Mouse (Mus musculus): ENCODE results near the gene Dkk2. TPM values are rescaled to one million over a fixed set of nuclear protein-coding genes. Genes with fewer than 3 reads are reported as not detected.
A peak's percentile ranks its signal among the peaks of the same experiment; 100 is the strongest.
"Not testable (repeated sequence)": the region's sequence is repeated elsewhere in the genome, so short reads cannot be mapped to it uniquely, and the experiment has no call there.

Dkk2 gene
- total RNA-seq (2018; cell fraction: chromatin; rRNA removed), result 1 to 10 TPM in 1 of 26 experiments, under 1 TPM in 10, not detected in 15; 0.12 to 1.5 (median 0.27) TPM
- 1 to 10 TPM in 1 of 26 experiments, under 1 TPM in 12, not detected in 13; 0.14 to 1.0 (median 0.58) TPM for total RNA-seq (2018; cell fraction: cytosol; rRNA removed)
- total RNA-seq (2018; cell fraction: nucleus; rRNA removed), result 1 to 10 TPM in 2 of 26 experiments, under 1 TPM in 11, not detected in 13; 0.30 to 1.2 (median 0.64) TPM
- 0.14 to 1.3 TPM (median 0.55 TPM) in 3 replicates for polyA plus RNA-seq (2018)

GRCm38 (mm10) chr3:132085112-132085822 lies at the start of gene Dkk2:
Gene Dkk2, plus strand, starts transcription at chr3:132085292.
- Histone ChIP-seq H3K4me3 (ENCODE audit: inconsistent target) (peak within 1 kb of the TSS; percentile 27), H3K36me3 (ENCODE audit: inconsistent target) (no peaks in the 10 kb centered on the region), H3K27ac (no peak within 1 kb of the TSS), H3K79me2 (ENCODE audit: inconsistent target) (no peaks in the 10 kb centered on the region)
- WGBS (ENCODE audit: missing documents), result 3% methylated on average over 33 of the region's 33 CpGs

- Histone ChIP-seq H3K4me3 (ENCODE audit: inconsistent target) (no peak overlapping the region), H3K36me3 (ENCODE audit: inconsistent target) (no peaks in the 10 kb centered on the region), H3K27ac (no peak overlapping the region), H3K79me2 (ENCODE audit: inconsistent target) (no peaks in the 10 kb centered on the region)
- 74% methylated on average over 2 of the region's 2 CpGs for WGBS (ENCODE audit: missing documents)
These were observed 48.4 kb upstream of the Dkk2 start for GRCm38 (mm10) chr3:132036704-132037103.

- WGBS (ENCODE audit: missing documents), result 5% methylated on average over 10 of the region's 10 CpGs
- H3K4me3 ChIP-seq (ENCODE audit: inconsistent target), result no peak overlapping the region
- no peaks in the 10 kb centered on the region for H3K79me2 ChIP-seq (ENCODE audit: inconsistent target)
- H3K36me3 ChIP-seq (ENCODE audit: inconsistent target), result no peaks in the 10 kb centered on the region
- H3K27ac ChIP-seq, result no peak overlapping the region
These were observed 47.4 kb upstream of the Dkk2 start for GRCm38 (mm10) chr3:132037670-132038069.

- no peaks in the 10 kb centered on the region for H3K79me2 ChIP-seq (ENCODE audit: inconsistent target)
- no peaks in the 10 kb centered on the region for H3K36me3 ChIP-seq (ENCODE audit: inconsistent target)
- H3K27ac ChIP-seq, result no peak overlapping the region
- WGBS (ENCODE audit: missing documents), result 100% methylated on average over 3 of the region's 3 CpGs
- H3K4me3 ChIP-seq (ENCODE audit: inconsistent target), result no peak overlapping the region
These were observed 45.0 kb upstream of the Dkk2 start for GRCm38 (mm10) chr3:132040066-132040465.

- no peaks in the 10 kb centered on the region for H3K36me3 ChIP-seq (ENCODE audit: inconsistent target)
- 15% methylated on average over 8 of the region's 8 CpGs for WGBS (ENCODE audit: missing documents)
- H3K4me3 ChIP-seq (ENCODE audit: inconsistent target), result no peak overlapping the region
- peak overlapping the region; percentile 55 for H3K27ac ChIP-seq
- no peaks in the 10 kb centered on the region for H3K79me2 ChIP-seq (ENCODE audit: inconsistent target)
These were observed 34.1 kb upstream of the Dkk2 start for GRCm38 (mm10) chr3:132050884-132051457.

GRCm38 (mm10) chr3:132062816-132063215 lies 22.3 kb upstream of the Dkk2 start:
- H3K79me2 ChIP-seq (ENCODE audit: inconsistent target); H3K27ac ChIP-seq; H3K4me3 ChIP-seq (ENCODE audit: inconsistent target); H3K36me3 ChIP-seq (ENCODE audit: inconsistent target): not testable (repeated sequence)
- 100% methylated on average over 1 of the region's 1 CpGs for WGBS (ENCODE audit: missing documents)

GRCm38 (mm10) chr3:132063374-132063773 lies 21.7 kb upstream of the Dkk2 start:
- Histone ChIP-seq H3K36me3 (ENCODE audit: inconsistent target) (no peaks in the 10 kb centered on the region), H3K79me2 (ENCODE audit: inconsistent target) (no peaks in the 10 kb centered on the region), H3K4me3 (ENCODE audit: inconsistent target) (no peak overlapping the region), H3K27ac (peak overlapping the region; percentile 56)
- 100% methylated on average over 3 of the region's 3 CpGs for WGBS (ENCODE audit: missing documents)

GRCm38 (mm10) chr3:132063966-132064365 lies 21.1 kb upstream of the Dkk2 start:
- WGBS (ENCODE audit: missing documents), result 29% methylated on average over 4 of the region's 4 CpGs
- no peak overlapping the region for H3K4me3 ChIP-seq (ENCODE audit: inconsistent target)
- H3K36me3 ChIP-seq (ENCODE audit: inconsistent target), result no peaks in the 10 kb centered on the region
- peak overlapping the region; percentile 56 for H3K27ac ChIP-seq
- H3K79me2 ChIP-seq (ENCODE audit: inconsistent target), result no peaks in the 10 kb centered on the region

GRCm38 (mm10) chr3:132064920-132065319 lies 20.2 kb upstream of the Dkk2 start:
- no peaks in the 10 kb centered on the region for H3K36me3 ChIP-seq (ENCODE audit: inconsistent target)
- no peaks in the 10 kb centered on the region for H3K79me2 ChIP-seq (ENCODE audit: inconsistent target)
- peak overlapping the region; percentile 56 for H3K27ac ChIP-seq
- 29% methylated on average over 1 of the region's 1 CpGs for WGBS (ENCODE audit: missing documents)
- H3K4me3 ChIP-seq (ENCODE audit: inconsistent target), result no peak overlapping the region

- H3K27ac ChIP-seq, result no peak overlapping the region
- no peaks in the 10 kb centered on the region for H3K79me2 ChIP-seq (ENCODE audit: inconsistent target)
- no peaks in the 10 kb centered on the region for H3K36me3 ChIP-seq (ENCODE audit: inconsistent target)
- WGBS (ENCODE audit: missing documents), result 60% methylated on average over 2 of the region's 2 CpGs
- H3K4me3 ChIP-seq (ENCODE audit: inconsistent target), result no peak overlapping the region
These were observed 14.1 kb upstream of the Dkk2 start for GRCm38 (mm10) chr3:132070949-132071348.

- no peaks in the 10 kb centered on the region for H3K79me2 ChIP-seq (ENCODE audit: inconsistent target)
- 14% methylated on average over 13 of the region's 13 CpGs for WGBS (ENCODE audit: missing documents)
- no peak overlapping the region for H3K4me3 ChIP-seq (ENCODE audit: inconsistent target)
- no peaks in the 10 kb centered on the region for H3K36me3 ChIP-seq (ENCODE audit: inconsistent target)
- no peak overlapping the region for H3K27ac ChIP-seq
These were observed 1.1 kb upstream of the Dkk2 start for GRCm38 (mm10) chr3:132084018-132084417.

- Histone ChIP-seq H3K4me3 (ENCODE audit: inconsistent target) (no peak overlapping the region), H3K27ac (no peak overlapping the region), H3K79me2 (ENCODE audit: inconsistent target) (no peaks in the 10 kb centered on the region), H3K36me3 (ENCODE audit: inconsistent target) (no peaks in the 10 kb centered on the region)
- WGBS (ENCODE audit: missing documents), result 6% methylated on average over 8 of the region's 8 CpGs
These were observed 412 bp upstream of the Dkk2 start for GRCm38 (mm10) chr3:132084680-132085079.

GRCm38 (mm10) chr3:132085823-132086350 lies 795 bp downstream of the Dkk2 start:
- Histone ChIP-seq H3K36me3 (ENCODE audit: inconsistent target) (no peaks in the 10 kb centered on the region), H3K79me2 (ENCODE audit: inconsistent target) (no peaks in the 10 kb centered on the region), H3K4me3 (ENCODE audit: inconsistent target) (peak overlapping the region; percentile 27), H3K27ac (no peak overlapping the region)
- 4% methylated on average over 23 of the region's 23 CpGs for WGBS (ENCODE audit: missing documents)

- WGBS (ENCODE audit: missing documents), result 29% methylated on average over 5 of the region's 5 CpGs
- Histone ChIP-seq H3K4me3 (ENCODE audit: inconsistent target) (no peak overlapping the region; the same call in 1 of the 2 replicates), H3K27ac (no peak overlapping the region), H3K36me3 (ENCODE audit: inconsistent target) (no peaks in the 10 kb centered on the region), H3K79me2 (ENCODE audit: inconsistent target) (no peaks in the 10 kb centered on the region)
These were observed 1.4 kb downstream of the Dkk2 start for GRCm38 (mm10) chr3:132086461-132086860.

GRCm38 (mm10) chr3:132087011-132087486 lies 2.0 kb downstream of the Dkk2 start:
- Histone ChIP-seq H3K79me2 (ENCODE audit: inconsistent target) (no peaks in the 10 kb centered on the region), H3K36me3 (ENCODE audit: inconsistent target) (no peaks in the 10 kb centered on the region), H3K4me3 (ENCODE audit: inconsistent target) (peak overlapping the region; percentile 2; the same call in 1 of the 2 replicates), H3K27ac (no peak overlapping the region)
- WGBS (ENCODE audit: missing documents), result 9% methylated on average over 21 of the region's 21 CpGs
